Mouse (Mus musculus) subcutaneous adipose tissue, adult 2 months (tissue): ENCODE measurements around the gene Aspscr1. TPM values are rescaled to one million over a fixed set of nuclear protein-coding genes. Genes with fewer than 3 reads are reported as not detected.

ENCODE experiments used
- polyA plus RNA-seq: library from polyadenylated mRNA; depleted of rRNA; stranded (reverse); fragments of >200 nt; gene quantifications from 2 replicates; pipeline ENCODE4 v1.2.3, GENCODE M21; 2012; ENCODE audit warnings: low replicate concordance; rRNA removed

Gene Aspscr1
- 89.5 and 105 TPM in 2 replicates for polyA plus RNA-seq

GRCm38 (mm10) chr11:120672687-120673593, at the start of gene Aspscr1:
TSS of gene Aspscr1 (plus strand) at chr11:120672973.

GRCm38 (mm10) chr11:120625152-120625775, 47.5 kb upstream of the Aspscr1 start, which contains the start of gene Sirt7:
TSS of gene Sirt7 (minus strand) at chr11:120625240.

GRCm38 (mm10) chr11:120633520-120634343, 39.0 kb upstream of the Aspscr1 start, which contains the start of gene Mafg:
TSS of gene Mafg (minus strand) at chr11:120633600.

GRCm38 (mm10) chr11:120643601-120643987, 29.2 kb upstream of the Aspscr1 start, which contains the start of gene Pycr1:
TSS of gene Pycr1 (minus strand) at chr11:120643769.

GRCm38 (mm10) chr11:120648001-120648476, 24.7 kb upstream of the Aspscr1 start, which contains the start of gene Myadml2:
TSS of gene Myadml2 (minus strand) at chr11:120648158.

GRCm38 (mm10) chr11:120661076-120661460, 11.7 kb upstream of the Aspscr1 start, which contains the start of gene Notum:
TSS of gene Notum (minus strand) at chr11:120661175.

GRCm38 (mm10) chr11:120713580-120714518, 41.1 kb downstream of the Aspscr1 start, which contains the start of the genes Cenpx and Lrrc45:
TSS of gene Cenpx (minus strand) at chr11:120713738.
TSS of gene Lrrc45 (plus strand) at chr11:120713925.

GRCm38 (mm10) chr11:120721124-120722066, 48.6 kb downstream of the Aspscr1 start, which contains the start of gene Rac3:
TSS of gene Rac3 (plus strand) at chr11:120721470.

GRCm38 (mm10) chr11:120727169-120727527, 54.4 kb downstream of the Aspscr1 start, which contains the start of gene Dcxr:
TSS of gene Dcxr (minus strand) at chr11:120727281.

GRCm38 (mm10) chr11:120731858-120732680, 59.3 kb downstream of the Aspscr1 start, which contains the start of gene Cbr2:
TSS of gene Cbr2 (minus strand) at chr11:120732114.

Other genes starting within 250 kb of the Aspscr1 start
- 67.6 and 68.3 TPM in 2 replicates for gene Nploc4, start 235.3 kb upstream of the Aspscr1 start, polyA plus RNA-seq
- 0.09 TPM in 1 of 2 replicates, not detected in the other for gene Tspan10, start 230.3 kb upstream of the Aspscr1 start, polyA plus RNA-seq
- gene Pde6g, start 219.5 kb upstream of the Aspscr1 start, polyA plus RNA-seq = 0.70 and 1.1 TPM in 2 replicates
- 27.4 and 32.4 TPM in 2 replicates for gene Oxld1, start 214.9 kb upstream of the Aspscr1 start, polyA plus RNA-seq
- 15.0 and 26.0 TPM in 2 replicates for gene Ccdc137, start 214.9 kb upstream of the Aspscr1 start, polyA plus RNA-seq
- gene Arl16, start 205.4 kb upstream of the Aspscr1 start, polyA plus RNA-seq = 29.0 and 40.5 TPM in 2 replicates
- gene Mrpl12, start 188.4 kb upstream of the Aspscr1 start, polyA plus RNA-seq = 108 and 111 TPM in 2 replicates
- 651 and 925 TPM in 2 replicates for gene Slc25a10, start 181.1 kb upstream of the Aspscr1 start, polyA plus RNA-seq
- 1.3 and 3.8 TPM in 2 replicates for gene Gcgr, start 142.3 kb upstream of the Aspscr1 start, polyA plus RNA-seq
- gene Mcrip1, start 123.2 kb upstream of the Aspscr1 start, polyA plus RNA-seq = 157 and 174 TPM in 2 replicates
- gene Ppp1r27, start 121.8 kb upstream of the Aspscr1 start, polyA plus RNA-seq = not detected in 2 replicates
- gene P4hb, start 99.7 kb upstream of the Aspscr1 start, polyA plus RNA-seq = 212 and 315 TPM in 2 replicates
- gene Arhgdia, start 91.3 kb upstream of the Aspscr1 start, polyA plus RNA-seq = 706 and 742 TPM in 2 replicates
- gene Alyref, start 74.6 kb upstream of the Aspscr1 start, polyA plus RNA-seq = 26.4 and 41.1 TPM in 2 replicates
- 102 and 121 TPM in 2 replicates for gene Anapc11, start 74.6 kb upstream of the Aspscr1 start, polyA plus RNA-seq
- gene Npb, start 64.5 kb upstream of the Aspscr1 start, polyA plus RNA-seq = 0.39 and 2.5 TPM in 2 replicates
- 202 and 224 TPM in 2 replicates for gene Pcyt2, start 55.0 kb upstream of the Aspscr1 start, polyA plus RNA-seq
- gene Sirt7, start 47.7 kb upstream of the Aspscr1 start, polyA plus RNA-seq = 63.3 and 73.1 TPM in 2 replicates
- gene Mafg, start 39.4 kb upstream of the Aspscr1 start, polyA plus RNA-seq = 53.4 and 67.3 TPM in 2 replicates
- 8.3 and 23.9 TPM in 2 replicates for gene Pycr1, start 29.2 kb upstream of the Aspscr1 start, polyA plus RNA-seq
- gene Myadml2, start 24.8 kb upstream of the Aspscr1 start, polyA plus RNA-seq = 0.14 TPM in 1 of 2 replicates, not detected in the other
- 5.0 TPM in 1 of 2 replicates, not detected in the other for gene Notum, start 11.8 kb upstream of the Aspscr1 start, polyA plus RNA-seq
- gene Cenpx, start 40.8 kb downstream of the Aspscr1 start, polyA plus RNA-seq = 89.1 and 110 TPM in 2 replicates
- gene Lrrc45, start 41.0 kb downstream of the Aspscr1 start, polyA plus RNA-seq = 30.1 and 63.6 TPM in 2 replicates
- gene Rac3, start 48.5 kb downstream of the Aspscr1 start, polyA plus RNA-seq = 16.6 and 55.7 TPM in 2 replicates
- 141 and 144 TPM in 2 replicates for gene Dcxr, start 54.3 kb downstream of the Aspscr1 start, polyA plus RNA-seq
- 204 and 309 TPM in 2 replicates for gene Cbr2, start 59.1 kb downstream of the Aspscr1 start, polyA plus RNA-seq
- 0.50 and 9.3 TPM in 2 replicates for gene Hmga1b, start 89.8 kb downstream of the Aspscr1 start, polyA plus RNA-seq
- gene Rfng, start 111.2 kb downstream of the Aspscr1 start, polyA plus RNA-seq = 57.4 and 75.5 TPM in 2 replicates
- 171 and 257 TPM in 2 replicates for gene Gps1, start 111.3 kb downstream of the Aspscr1 start, polyA plus RNA-seq
- gene Dus1l, start 123.4 kb downstream of the Aspscr1 start, polyA plus RNA-seq = 33.0 and 52.4 TPM in 2 replicates
- 8,340 and 15,875 TPM in 2 replicates for gene Fasn, start 151.6 kb downstream of the Aspscr1 start, polyA plus RNA-seq